Mouse (Mus musculus): ENCODE results near the gene Lypd1. TPM values are rescaled to one million over a fixed set of nuclear protein-coding genes. Genes with fewer than 3 reads are reported as not detected.

Lypd1 gene
- polyA plus RNA-seq, 1 experiment from 2014 or later: 83.1 TPM

- no peaks in the 10 kb centered on the region for H3K9me3 ChIP-seq (replicated peaks; ENCODE audit: control insufficient read depth, low read length, poor library complexity, severe bottlenecking)
- peak; percentile 66 for ATAC-seq
- under 1% methylated on average over 35 of the region's 35 CpGs for WGBS
- peak overlapping the region; percentile 64 for H3K4me3 ChIP-seq (ENCODE audit: low read depth, low read length)
- peak overlapping the region; percentile 81 for H3K4me2 ChIP-seq (ENCODE audit: low read length)
- no peaks in the 10 kb centered on the region for H3K36me3 ChIP-seq (ENCODE audit: control insufficient read depth, insufficient read depth, low read length)
- peak overlapping the region; percentile 75 for H3K9ac ChIP-seq (ENCODE audit: low read depth, low read length)
- H3K4me1 ChIP-seq (ENCODE audit: control insufficient read depth, insufficient read depth, low read length): peaks cover 18% of the 10 kb centered on the region
- H3K27me3 ChIP-seq (ENCODE audit: control insufficient read depth, insufficient read depth, low read depth, low read length): 0 out of 2 replicates have a peak, but pooled peaks cover 7% of the 10 kb centered on the region
- H3K27ac ChIP-seq (ENCODE audit: low read length): peak overlapping the region; percentile 44
Observed at GRCm38 (mm10) chr1:125911337-125911900, 1.5 kb downstream of the Lypd1 start.

DNA sequence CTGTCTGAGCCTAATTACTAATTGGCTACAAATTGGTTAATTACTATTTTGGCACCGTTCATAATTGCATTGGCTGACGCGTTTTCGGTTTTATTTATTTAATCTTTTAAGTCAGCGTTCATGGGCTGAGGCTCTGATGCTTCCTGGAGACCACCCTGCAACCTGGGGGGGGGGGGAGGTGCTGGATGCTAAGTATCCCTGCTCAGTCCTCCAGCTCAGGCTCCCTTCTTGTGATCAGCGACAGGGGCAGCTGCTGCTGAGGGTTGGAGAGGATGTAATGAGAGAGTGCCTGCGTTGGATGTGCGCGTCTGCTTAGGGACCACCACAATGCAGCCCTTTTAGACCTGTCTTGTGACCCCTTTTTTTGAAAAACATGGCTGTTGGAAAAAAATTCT, 2.0 kb downstream of the Lypd1 start:
- Histone ChIP-seq H3K4me2 (ENCODE audit: low read length) (peak overlapping the region; percentile 81), H3K4me1 (ENCODE audit: control insufficient read depth, insufficient read depth, low read length) (peaks cover 18% of the 10 kb centered on the region), H3K27me3 (ENCODE audit: control insufficient read depth, insufficient read depth, low read depth, low read length) (0 out of 2 replicates have a peak, but pooled peaks cover 7% of the 10 kb centered on the region), H3K9me3 (replicated peaks; ENCODE audit: control insufficient read depth, low read length, poor library complexity, severe bottlenecking) (no peaks in the 10 kb centered on the region), H3K36me3 (ENCODE audit: control insufficient read depth, insufficient read depth, low read length) (no peaks in the 10 kb centered on the region), H3K27ac (ENCODE audit: low read length) (no peak overlapping the region), H3K9ac (ENCODE audit: low read depth, low read length) (peak overlapping the region; percentile 75), H3K4me3 (ENCODE audit: low read depth, low read length) (peak overlapping the region; percentile 64)
- under 1% methylated on average over 9 of the region's 9 CpGs for WGBS
- peak; percentile 63 for ATAC-seq

DNA sequence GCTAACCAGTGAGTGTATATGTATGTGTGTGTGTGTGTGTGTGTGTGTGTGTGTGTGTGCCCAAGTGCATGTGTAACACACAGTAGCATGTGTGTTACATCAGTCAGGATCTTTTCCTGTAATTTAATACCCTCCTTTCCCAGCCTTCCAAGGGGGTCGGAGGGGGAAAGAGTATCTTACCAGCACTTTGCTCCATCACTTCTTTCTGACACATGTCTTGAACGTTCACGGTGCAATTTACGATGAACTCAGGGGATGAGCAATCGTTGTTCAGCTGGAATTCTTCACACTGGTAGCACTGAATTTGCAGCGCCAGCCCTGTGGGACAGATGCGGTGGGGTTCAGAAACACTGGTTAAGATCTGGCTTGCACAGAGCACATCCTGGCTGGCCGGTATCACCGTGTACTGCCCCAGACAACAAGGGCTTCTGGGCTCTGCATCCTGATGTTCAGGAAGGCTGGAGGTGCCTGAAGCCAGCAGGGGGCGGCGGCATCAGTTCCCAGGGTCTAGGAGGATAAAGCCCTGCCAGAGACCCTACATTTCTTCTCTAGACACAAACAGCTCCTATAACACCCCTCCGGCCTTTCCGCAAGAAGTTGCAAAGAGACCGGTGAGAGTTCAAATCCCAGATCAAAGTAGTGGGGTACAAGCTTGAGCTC, 2.6 kb downstream of the Lypd1 start:
- Histone ChIP-seq H3K4me3 (ENCODE audit: low read depth, low read length) (peak overlapping the region; percentile 64), H3K9ac (ENCODE audit: low read depth, low read length) (peak overlapping the region; percentile 75), H3K9me3 (replicated peaks; ENCODE audit: control insufficient read depth, low read length, poor library complexity, severe bottlenecking) (no peaks in the 10 kb centered on the region), H3K27me3 (ENCODE audit: control insufficient read depth, insufficient read depth, low read depth, low read length) (0 out of 2 replicates have a peak, but pooled peaks cover 7% of the 10 kb centered on the region), H3K4me1 (ENCODE audit: control insufficient read depth, insufficient read depth, low read length) (peaks cover 18% of the 10 kb centered on the region), H3K36me3 (ENCODE audit: control insufficient read depth, insufficient read depth, low read length) (no peaks in the 10 kb centered on the region), H3K27ac (ENCODE audit: low read length) (0 out of 2 replicates have a peak overlapping the region, but pooled peaks have one; percentile 28), H3K4me2 (ENCODE audit: low read length) (peak overlapping the region; percentile 81)
- 14% methylated on average over 14 of the region's 14 CpGs for WGBS
- ATAC-seq: peak; percentile 54

DNA sequence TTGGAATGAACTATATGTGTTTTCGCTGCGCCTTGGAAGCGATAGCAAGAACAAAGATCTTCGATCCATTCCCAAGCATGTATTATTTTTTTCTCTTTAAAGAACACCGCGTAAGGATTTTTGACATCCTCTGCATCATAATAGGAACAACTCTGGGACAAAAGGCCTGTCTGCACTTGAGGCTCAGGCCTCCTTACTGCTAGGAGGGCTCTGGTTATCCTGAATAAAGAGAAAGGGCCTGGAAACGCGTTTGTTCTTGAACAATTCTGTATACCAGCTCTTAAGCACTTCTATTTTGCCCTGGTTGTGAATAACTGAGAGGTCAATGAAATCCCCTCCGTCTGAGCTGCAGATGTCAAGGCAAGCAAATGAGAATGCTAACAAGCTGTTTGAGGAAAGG, 19.7 kb downstream of the Lypd1 start:
- no peaks in the 10 kb centered on the region for H3K36me3 ChIP-seq (ENCODE audit: control insufficient read depth, insufficient read depth, low read length)
- no peaks in the 10 kb centered on the region for H3K9me3 ChIP-seq (replicated peaks; ENCODE audit: control insufficient read depth, low read length, poor library complexity, severe bottlenecking)
- peak overlapping the region; percentile 36; the same call in 1 of the 2 replicates for H3K9ac ChIP-seq (ENCODE audit: low read depth, low read length)
- H3K27ac ChIP-seq (ENCODE audit: low read length): peak overlapping the region; percentile 46; the same call in 1 of the 2 replicates
- H3K4me3 ChIP-seq (ENCODE audit: low read depth, low read length): no peak overlapping the region
- 19% methylated on average over 9 of the region's 9 CpGs for WGBS
- H3K4me2 ChIP-seq (ENCODE audit: low read length): no peak overlapping the region
- H3K4me1 ChIP-seq (ENCODE audit: control insufficient read depth, insufficient read depth, low read length): peaks cover 8% of the 10 kb centered on the region
- H3K27me3 ChIP-seq (ENCODE audit: control insufficient read depth, insufficient read depth, low read depth, low read length): no peaks in the 10 kb centered on the region
- 0 out of 2 replicates have a peak, but pooled peaks have one; percentile 36 for ATAC-seq

DNA sequence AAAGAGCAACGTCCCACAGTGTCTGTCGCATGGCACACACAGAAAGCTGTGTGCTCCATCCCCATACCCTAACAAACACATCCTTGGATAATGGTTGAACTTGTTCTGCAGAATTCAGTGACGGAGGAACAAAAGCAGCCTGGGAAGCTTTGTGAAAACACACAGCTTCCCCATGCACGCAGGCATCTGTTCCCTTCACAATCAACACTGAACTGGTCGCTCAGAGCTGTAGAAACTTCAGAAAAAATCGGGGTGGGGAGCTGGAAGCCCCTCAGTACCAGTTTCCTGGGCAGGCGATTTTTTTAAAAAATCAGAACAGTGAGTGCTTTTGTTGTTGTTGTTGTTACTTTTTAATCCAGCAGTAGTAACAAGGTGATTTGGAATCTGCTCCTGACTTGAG, 42.8 kb downstream of the Lypd1 start:
- Histone ChIP-seq H3K4me3 (ENCODE audit: low read depth, low read length) (no peak overlapping the region), H3K36me3 (ENCODE audit: control insufficient read depth, insufficient read depth, low read length) (no peaks in the 10 kb centered on the region), H3K9me3 (replicated peaks; ENCODE audit: control insufficient read depth, low read length, poor library complexity, severe bottlenecking) (no peaks in the 10 kb centered on the region), H3K4me1 (ENCODE audit: control insufficient read depth, insufficient read depth, low read length) (no peaks in the 10 kb centered on the region), H3K4me2 (ENCODE audit: low read length) (no peak overlapping the region), H3K27me3 (ENCODE audit: control insufficient read depth, insufficient read depth, low read depth, low read length) (no peaks in the 10 kb centered on the region), H3K27ac (ENCODE audit: low read length) (no peak overlapping the region), H3K9ac (ENCODE audit: low read depth, low read length) (no peak overlapping the region)
- 17% methylated on average over 7 of the region's 7 CpGs for WGBS
- no peak for ATAC-seq

DNA sequence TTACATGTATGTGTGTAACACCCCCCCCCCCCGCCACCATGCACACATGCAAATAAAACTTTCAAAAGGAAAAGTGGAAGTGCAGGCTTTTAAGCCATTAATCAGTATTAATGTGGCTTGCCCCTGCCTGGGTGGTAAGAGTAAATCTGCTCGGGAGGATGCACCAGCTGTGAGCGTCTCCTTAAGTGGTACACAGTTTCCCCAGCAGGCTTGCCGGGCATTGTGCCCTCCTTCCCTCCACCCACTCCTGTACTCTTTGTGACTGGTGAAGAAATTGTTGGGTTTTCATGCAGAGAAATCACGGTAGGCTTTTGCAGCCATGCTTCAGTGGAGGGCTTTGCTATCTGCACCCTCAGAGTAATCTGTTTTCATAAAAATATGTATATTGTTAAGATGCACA, 54.3 kb downstream of the Lypd1 start:
- Histone ChIP-seq H3K27ac (ENCODE audit: low read length) (no peak overlapping the region), H3K4me1 (ENCODE audit: control insufficient read depth, insufficient read depth, low read length) (peaks cover 4% of the 10 kb centered on the region; the same call in 1 of the 2 replicates), H3K9me3 (replicated peaks; ENCODE audit: control insufficient read depth, low read length, poor library complexity, severe bottlenecking) (no peaks in the 10 kb centered on the region), H3K4me3 (ENCODE audit: low read depth, low read length) (no peak overlapping the region), H3K9ac (ENCODE audit: low read depth, low read length) (no peak overlapping the region), H3K4me2 (ENCODE audit: low read length) (no peak overlapping the region), H3K27me3 (ENCODE audit: control insufficient read depth, insufficient read depth, low read depth, low read length) (no peaks in the 10 kb centered on the region), H3K36me3 (ENCODE audit: control insufficient read depth, insufficient read depth, low read length) (no peaks in the 10 kb centered on the region)
- WGBS: 73% methylated on average over 5 of the region's 5 CpGs
- no peak for ATAC-seq

- H3K36me3 ChIP-seq (ENCODE audit: control insufficient read depth, insufficient read depth, low read length): no peaks in the 10 kb centered on the region
- no peak overlapping the region for H3K4me2 ChIP-seq (ENCODE audit: low read length)
- no peak overlapping the region for H3K27ac ChIP-seq (ENCODE audit: low read length)
- no peaks in the 10 kb centered on the region for H3K27me3 ChIP-seq (ENCODE audit: control insufficient read depth, insufficient read depth, low read depth, low read length)
- no peak overlapping the region for H3K4me3 ChIP-seq (ENCODE audit: low read depth, low read length)
- no peak for ATAC-seq
- 0 out of 2 replicates have a peak, but pooled peaks cover 2% of the 10 kb centered on the region for H3K9me3 ChIP-seq (replicated peaks; ENCODE audit: control insufficient read depth, low read length, poor library complexity, severe bottlenecking)
- H3K9ac ChIP-seq (ENCODE audit: low read depth, low read length): no peak overlapping the region
- peaks cover 4% of the 10 kb centered on the region; the same call in 1 of the 2 replicates for H3K4me1 ChIP-seq (ENCODE audit: control insufficient read depth, insufficient read depth, low read length)
- WGBS: 6% methylated on average over 5 of the region's 5 CpGs
Observed at GRCm38 (mm10) chr1:125854646-125855045, 58.3 kb downstream of the Lypd1 start.

DNA sequence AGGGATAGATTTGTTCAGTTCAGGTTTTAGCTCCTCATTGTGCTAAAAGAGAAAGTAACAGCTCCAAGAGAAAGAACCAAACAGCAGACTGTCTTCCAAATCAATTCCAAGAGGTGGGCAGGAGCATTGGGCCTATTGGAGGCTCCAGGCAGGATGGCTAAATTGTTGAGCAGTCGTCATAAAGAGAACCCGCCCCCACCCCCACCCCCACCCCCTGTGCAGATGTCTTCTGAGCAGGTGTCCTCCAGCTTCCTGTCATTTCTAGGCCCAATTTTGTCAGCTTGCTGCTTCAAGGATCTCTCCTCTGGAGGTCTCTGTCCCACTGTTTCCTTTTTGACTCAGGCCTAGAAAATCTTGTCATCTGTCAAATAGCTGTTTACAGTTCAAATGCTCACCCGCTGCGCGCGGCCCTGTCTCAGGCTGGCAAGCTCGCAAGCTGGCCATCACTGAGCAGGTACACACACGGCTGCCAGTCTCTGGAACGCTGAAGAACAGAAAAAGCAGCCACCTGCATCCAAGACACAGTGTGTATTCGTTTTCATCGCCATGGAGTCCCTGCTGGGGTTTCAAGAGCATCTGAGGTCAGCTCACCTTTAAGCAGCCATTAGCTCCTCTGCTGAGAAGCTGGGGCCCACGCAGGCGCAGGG, 73.0 kb downstream of the Lypd1 start:
- H3K36me3 ChIP-seq (ENCODE audit: control insufficient read depth, insufficient read depth, low read length): no peaks in the 10 kb centered on the region
- no peaks in the 10 kb centered on the region for H3K9me3 ChIP-seq (replicated peaks; ENCODE audit: control insufficient read depth, low read length, poor library complexity, severe bottlenecking)
- no peak overlapping the region for H3K9ac ChIP-seq (ENCODE audit: low read depth, low read length)
- H3K4me1 ChIP-seq (ENCODE audit: control insufficient read depth, insufficient read depth, low read length): no peaks in the 10 kb centered on the region
- H3K4me2 ChIP-seq (ENCODE audit: low read length): no peak overlapping the region
- H3K27ac ChIP-seq (ENCODE audit: low read length): no peak overlapping the region; the same call in 1 of the 2 replicates
- peak; percentile 42; the same call in 1 of the 2 replicates for ATAC-seq
- no peak overlapping the region for H3K4me3 ChIP-seq (ENCODE audit: low read depth, low read length)
- WGBS: 38% methylated on average over 13 of the region's 13 CpGs
- H3K27me3 ChIP-seq (ENCODE audit: control insufficient read depth, insufficient read depth, low read depth, low read length): no peaks in the 10 kb centered on the region

GRCm38 (mm10) chr1:125837507-125837906, 75.4 kb downstream of the Lypd1 start:
- Histone ChIP-seq H3K27ac (ENCODE audit: low read length) (no peak overlapping the region), H3K4me3 (ENCODE audit: low read depth, low read length) (no peak overlapping the region), H3K4me1 (ENCODE audit: control insufficient read depth, insufficient read depth, low read length) (no peaks in the 10 kb centered on the region), H3K9ac (ENCODE audit: low read depth, low read length) (no peak overlapping the region), H3K36me3 (ENCODE audit: control insufficient read depth, insufficient read depth, low read length) (no peaks in the 10 kb centered on the region), H3K4me2 (ENCODE audit: low read length) (no peak overlapping the region), H3K9me3 (replicated peaks; ENCODE audit: control insufficient read depth, low read length, poor library complexity, severe bottlenecking) (no peaks in the 10 kb centered on the region), H3K27me3 (ENCODE audit: control insufficient read depth, insufficient read depth, low read depth, low read length) (no peaks in the 10 kb centered on the region)
- 61% methylated on average over 1 of the region's 1 CpGs for WGBS
- ATAC-seq: no peak
